Mouse (Mus musculus) small intestine, adult 2 months (tissue): ENCODE measurements around the gene C330007P06Rik. TPM values are rescaled to one million over a fixed set of nuclear protein-coding genes. Genes with fewer than 3 reads are reported as not detected.
"Not testable (repeated sequence)": the region's sequence is repeated elsewhere in the genome, so short reads cannot be mapped to it uniquely, and the experiment has no call there.

Experiments used
- H3K27ac ChIP-seq: fragments of 200-500 bp; 2 replicates; pipeline ENCODE4 v1.5.1; 2012; ENCODE audit warnings: low read depth, low read length, control low read depth, inconsistent platforms; ENCODE audit not compliant: insufficient read depth
- H3K27me3 ChIP-seq: fragments of 200-500 bp; 2 replicates; pipeline ENCODE4 v1.6.1; 2012; ENCODE audit warnings: mild to moderate bottlenecking, moderate library complexity, low read length, inconsistent platforms; ENCODE audit not compliant: control insufficient read depth, insufficient read depth
- H3K36me3 ChIP-seq: fragments of 200-500 bp; 2 replicates; pipeline ENCODE4 v1.6.1; 2012; ENCODE audit warnings: mild to moderate bottlenecking, low read length, control low read depth, inconsistent platforms; ENCODE audit not compliant: control insufficient read depth, insufficient read depth
- H3K4me1 ChIP-seq: fragments of 200-500 bp; 2 replicates; pipeline ENCODE4 v1.6.1; 2012; ENCODE audit warnings: low read length, inconsistent platforms, mixed read lengths; ENCODE audit not compliant: control insufficient read depth, insufficient read depth, insufficient read length
- H3K4me3 ChIP-seq: fragments of 200-500 bp; 2 replicates; pipeline ENCODE4 v1.5.1; 2012; ENCODE audit warnings: low read depth, mild to moderate bottlenecking, control low read depth, inconsistent platforms, low read length, moderate library complexity
- CTCF ChIP-seq: fragments of 200-500 bp; IDR thresholded peaks from 2 replicates; pipeline ENCODE4 v1.5.1; 2012; ENCODE audit warnings: low read depth, mild to moderate bottlenecking, control low read depth, inconsistent platforms, low read length, moderate library complexity, mixed read lengths; ENCODE audit not compliant: insufficient replicate concordance, insufficient read length; ENCODE audit errors: extremely low read depth
- POLR2A ChIP-seq: fragments of 200-500 bp; IDR thresholded peaks from 2 replicates; pipeline ENCODE4 v1.6.1; 2012; ENCODE audit warnings: low read depth, mild to moderate bottlenecking, control low read depth, inconsistent platforms, low read length, moderate library complexity
- WGBS: fragments of 180-500 bp; shearing (Covaris S2); methylation state at CpG from one replicate; pipeline ENCODE4 v1.1.7; 2018; 5-methylcytosine and 5-hydroxymethylcytosine counted together
- polyA plus RNA-seq: library from polyadenylated mRNA; depleted of rRNA; stranded (reverse); fragments of >200 nt; gene quantifications from 2 replicates; pipeline ENCODE4 v1.2.3, GENCODE M21; 2012

C330007P06Rik gene
- polyA plus RNA-seq, 1 experiment = 5.2 TPM

DNA sequence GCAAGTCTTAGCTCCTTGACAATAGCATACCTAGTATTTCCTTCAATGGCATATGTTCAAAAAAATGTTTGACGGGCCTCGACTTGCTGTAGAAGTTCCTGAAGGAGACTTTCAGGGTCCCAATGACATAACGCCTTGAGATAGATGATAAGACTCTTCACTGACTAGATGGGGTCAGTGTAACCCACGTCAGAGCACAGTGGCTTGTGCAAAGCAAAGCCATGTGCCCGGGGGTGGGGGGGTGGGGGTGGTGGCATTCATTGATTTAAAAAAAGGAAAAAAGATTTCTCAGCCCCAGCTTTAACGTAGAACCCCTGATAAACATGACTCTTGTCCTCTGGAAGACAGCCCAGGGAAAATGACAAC, 65.6 kb downstream of the C330007P06Rik start:
- TF ChIP-seq CTCF (no peak), POLR2A (no peak)
- Histone ChIP-seq H3K4me1 (peaks cover 7% of the 10 kb centered on the region; the same call in 1 of the 2 replicates), H3K4me3 (0 out of 2 replicates have a peak overlapping the region, but pooled peaks have one; percentile 54), H3K27me3 (no peaks in the 10 kb centered on the region), H3K27ac (peak overlapping the region; percentile 67; the same call in 1 of the 2 replicates), H3K36me3 (no peaks in the 10 kb centered on the region)
- WGBS = 51% methylated on average over 6 of the region's 6 CpGs

DNA sequence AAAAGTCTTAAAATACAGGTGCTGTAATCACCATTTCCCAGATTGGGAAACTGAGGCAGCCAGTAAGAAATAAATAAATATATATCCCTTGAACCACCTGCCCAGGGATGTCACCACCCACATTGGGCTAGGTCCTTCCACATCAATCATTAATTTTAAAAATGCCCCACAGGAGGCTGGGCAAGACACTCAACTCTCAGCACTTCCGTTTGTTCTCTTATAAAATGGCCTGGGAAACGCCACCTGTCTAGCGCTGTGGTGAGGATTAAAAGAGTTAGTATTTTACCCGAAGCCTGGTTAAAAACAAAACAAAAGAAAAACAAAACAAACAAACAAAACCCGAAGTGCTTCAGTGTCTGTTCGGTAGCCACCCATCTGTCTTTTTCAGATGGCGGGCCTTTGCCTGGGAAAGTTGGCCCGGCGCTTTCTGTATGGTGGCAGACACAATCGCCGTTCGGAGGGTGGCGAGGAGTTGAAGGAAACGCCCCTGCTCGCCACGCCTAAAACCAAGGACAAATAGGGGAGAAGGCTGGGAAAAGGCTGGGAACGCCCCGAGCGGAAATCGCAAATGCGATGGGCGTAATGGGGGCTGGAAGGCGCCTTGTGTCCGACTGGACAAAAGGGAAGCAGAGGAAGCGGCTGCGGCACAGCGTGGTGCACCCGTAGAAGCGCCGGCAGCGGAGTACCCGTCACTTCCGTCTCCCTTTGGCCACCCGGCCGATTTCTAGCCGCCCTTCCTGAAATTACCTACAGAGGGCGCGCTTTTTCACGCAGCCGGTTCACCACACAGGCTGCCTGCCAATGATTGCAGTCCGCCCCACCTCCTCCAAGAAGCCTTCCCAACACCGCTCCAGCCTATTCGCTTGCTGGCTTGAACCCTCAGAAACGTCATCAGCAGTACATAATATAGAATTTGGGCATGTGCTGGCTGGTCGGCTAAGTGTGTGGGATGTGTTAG, 66.3 kb downstream of the C330007P06Rik start:
- H3K4me1 ChIP-seq = peaks cover 10% of the 10 kb centered on the region; the same call in 1 of the 2 replicates
- TF ChIP-seq POLR2A (peak; percentile 54; the same call in 1 of the 2 replicates), CTCF (peak; percentile 58; the same call in 1 of the 2 replicates)
- WGBS = 9% methylated on average over 45 of the region's 45 CpGs
- H3K27me3 ChIP-seq = no peaks in the 10 kb centered on the region
- H3K4me3 ChIP-seq = peak overlapping the region; percentile 54
- H3K27ac ChIP-seq = peak overlapping the region; percentile 91
- no peaks in the 10 kb centered on the region for H3K36me3 ChIP-seq

DNA sequence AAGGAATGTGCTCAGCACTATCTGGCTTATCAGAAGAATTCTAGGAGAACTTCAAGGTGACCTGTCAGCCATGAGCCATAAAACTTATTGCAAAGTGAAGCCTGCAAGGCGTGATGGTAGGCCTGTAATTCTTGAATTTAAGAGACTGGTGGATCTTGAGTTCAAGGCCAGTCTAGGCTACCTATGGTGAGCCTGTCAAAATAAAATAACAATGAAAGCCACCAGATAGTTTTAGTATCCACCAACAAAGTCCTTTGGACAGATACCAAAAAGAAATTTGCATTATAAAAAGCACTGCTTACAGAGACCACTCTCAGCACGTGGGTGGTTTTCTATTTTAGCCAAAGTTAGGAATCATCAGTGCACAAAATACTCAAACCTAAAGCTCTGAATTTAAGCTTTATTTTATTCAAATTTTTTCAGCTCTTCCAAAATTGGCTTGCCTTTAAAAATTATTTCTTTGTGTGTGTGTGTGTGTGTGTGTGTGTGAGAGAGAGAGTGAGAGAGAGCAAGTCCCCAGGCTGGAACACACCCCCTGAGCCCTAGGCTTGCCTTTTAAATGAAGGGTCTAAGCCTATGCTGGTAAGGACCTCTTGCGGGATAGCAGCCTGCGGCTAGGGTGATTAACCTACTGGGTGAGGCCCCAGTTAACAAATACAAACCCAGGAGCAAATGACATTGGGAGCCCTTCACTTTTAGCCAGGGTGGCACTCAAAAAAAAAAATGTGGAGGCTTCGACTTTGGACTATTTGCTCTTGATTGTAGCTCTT, 68.3 kb downstream of the C330007P06Rik start:
- Histone ChIP-seq H3K36me3 (no peaks in the 10 kb centered on the region), H3K4me3 (no peak overlapping the region), H3K4me1 (peaks cover 10% of the 10 kb centered on the region; the same call in 1 of the 2 replicates), H3K27me3 (no peaks in the 10 kb centered on the region), H3K27ac (peak overlapping the region; percentile 91)
- WGBS = 61% methylated on average over 5 of the region's 5 CpGs
- no peak for TF ChIP-seq CTCF
- TF ChIP-seq POLR2A = no peak

DNA sequence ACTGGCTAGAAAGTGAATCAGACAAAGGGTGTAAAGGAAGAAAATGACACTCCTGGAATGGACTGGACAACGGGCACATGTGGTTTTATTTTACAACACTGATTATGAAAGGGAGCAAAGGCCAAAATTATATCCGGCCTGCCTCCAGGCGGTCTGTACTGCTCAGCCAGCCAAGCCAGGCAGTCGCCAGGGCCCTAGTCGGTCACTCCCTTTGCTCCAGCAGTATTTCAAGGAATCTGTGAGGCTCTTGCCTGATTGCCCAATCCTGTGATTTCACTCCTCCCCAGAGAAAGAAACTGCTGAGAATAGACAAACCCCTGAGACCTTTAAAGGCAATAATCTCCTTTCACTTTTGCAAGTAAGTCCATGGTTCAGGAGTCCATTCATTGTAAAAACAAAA, 69.7 kb downstream of the C330007P06Rik start:
- WGBS = 30% methylated on average over 5 of the region's 5 CpGs
- TF ChIP-seq CTCF (no peak), POLR2A (no peak)
- H3K4me1 ChIP-seq = peaks cover 10% of the 10 kb centered on the region; the same call in 1 of the 2 replicates
- H3K27ac ChIP-seq = peak overlapping the region; percentile 70
- no peak overlapping the region for H3K4me3 ChIP-seq
- H3K36me3 ChIP-seq = no peaks in the 10 kb centered on the region
- no peaks in the 10 kb centered on the region for H3K27me3 ChIP-seq

DNA sequence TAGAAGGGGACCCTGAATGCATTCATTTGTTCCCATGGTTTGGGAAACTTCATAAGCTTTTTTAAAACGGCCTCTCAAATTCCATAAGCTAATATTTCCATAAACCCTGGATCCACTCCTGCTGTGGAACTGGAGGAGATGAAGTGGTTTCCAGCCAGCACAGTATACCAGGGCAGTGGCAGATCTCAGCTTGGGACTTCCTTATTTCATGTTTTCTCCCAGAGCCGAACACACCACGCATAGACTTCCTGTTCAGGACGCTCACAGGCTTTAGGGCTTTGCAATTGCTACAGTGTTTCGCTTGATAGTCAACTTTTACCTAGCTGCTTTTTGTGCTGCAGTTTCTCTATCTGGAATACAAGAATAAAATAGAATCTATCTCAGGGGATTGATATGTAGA, 70.7 kb downstream of the C330007P06Rik start:
- peak overlapping the region; percentile 7; the same call in 1 of the 2 replicates for H3K27ac ChIP-seq
- H3K27me3 ChIP-seq = no peaks in the 10 kb centered on the region
- no peak for TF ChIP-seq POLR2A
- no peak for TF ChIP-seq CTCF
- WGBS = 49% methylated on average over 5 of the region's 5 CpGs
- H3K4me3 ChIP-seq = no peak overlapping the region
- H3K4me1 ChIP-seq = peaks cover 8% of the 10 kb centered on the region; the same call in 1 of the 2 replicates
- H3K36me3 ChIP-seq = peaks cover 5% of the 10 kb centered on the region

DNA sequence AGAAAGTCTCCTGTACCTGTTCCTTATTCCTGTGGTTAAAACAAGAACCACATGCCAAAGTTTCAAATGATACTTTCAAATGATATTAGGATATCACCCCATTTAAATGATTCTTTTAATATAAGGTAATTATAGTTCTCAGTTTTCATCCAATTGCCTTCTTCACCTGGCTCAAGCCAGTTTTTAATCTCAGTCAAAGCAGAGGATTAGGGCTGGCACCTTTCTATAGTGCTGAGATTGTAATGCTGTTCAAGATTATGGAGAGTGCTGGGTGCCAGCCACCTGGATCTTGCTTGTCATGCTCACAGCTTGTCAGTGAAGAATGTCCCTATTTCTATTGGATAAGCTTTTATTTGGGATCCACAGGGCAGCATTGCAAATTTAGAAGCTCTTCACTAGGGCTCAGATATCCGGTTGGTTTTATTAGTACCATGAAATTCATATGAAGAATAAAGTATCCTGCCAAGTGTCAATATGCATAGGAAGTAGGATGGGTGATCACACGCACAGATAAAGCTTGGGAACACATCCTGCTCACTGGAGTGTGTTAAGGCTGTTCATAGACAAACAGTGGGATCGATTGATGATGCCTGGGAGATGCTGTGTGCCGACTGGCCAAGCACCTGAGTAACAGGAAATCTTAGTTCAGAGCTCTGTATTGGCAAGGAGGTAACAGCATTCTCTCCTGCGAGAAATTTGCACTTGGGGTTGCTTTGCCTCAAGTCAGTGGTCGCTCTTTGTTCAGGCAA, 74.6 kb downstream of the C330007P06Rik start:
- no peak for TF ChIP-seq POLR2A
- no peak for TF ChIP-seq CTCF
- Histone ChIP-seq H3K4me1 (peaks cover 5% of the 10 kb centered on the region; the same call in 1 of the 2 replicates), H3K27ac (no peak overlapping the region), H3K27me3 (no peaks in the 10 kb centered on the region), H3K4me3 (no peak overlapping the region), H3K36me3 (peaks cover 16% of the 10 kb centered on the region)
- WGBS = 30% methylated on average over 6 of the region's 6 CpGs

DNA sequence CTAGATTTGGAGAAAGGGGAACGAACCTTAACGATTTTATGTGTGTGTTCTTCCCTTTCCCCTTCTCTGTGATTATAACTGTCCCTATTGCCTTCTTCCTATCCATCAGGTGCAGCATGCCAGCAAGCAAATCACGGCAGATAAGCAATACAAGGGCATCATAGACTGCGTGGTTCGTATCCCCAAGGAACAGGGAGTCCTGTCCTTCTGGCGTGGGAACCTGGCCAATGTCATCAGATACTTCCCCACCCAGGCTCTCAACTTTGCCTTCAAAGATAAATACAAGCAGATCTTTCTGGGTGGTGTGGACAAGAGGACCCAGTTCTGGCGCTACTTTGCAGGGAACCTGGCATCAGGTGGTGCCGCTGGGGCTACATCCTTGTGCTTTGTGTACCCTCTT, 77.2 kb downstream of the C330007P06Rik start:
- not testable (repeated sequence) for H3K4me1 ChIP-seq, H3K27me3 ChIP-seq
- H3K4me3 ChIP-seq = peak overlapping the region; percentile 96
- WGBS = 27% methylated on average over 8 of the region's 8 CpGs
- H3K36me3 ChIP-seq = peaks cover 16% of the 10 kb centered on the region
- peak overlapping the region; percentile 98 for H3K27ac ChIP-seq
